Mouse (Mus musculus) limb, embryonic 11.5 days (tissue): ENCODE measurements at regions not wholly inside any gene's neighbourhood (a gene's known extent, or its start where the extent isn't known, plus 50 kb on each side); places are given as distances from the start of the nearest gene placed in this dataset.

Experiments
- ATAC-seq: fragments of 200-750 bp; cut with Nextera tagmentation; 2 replicates; pipeline ENCODE4 v1.8.0; 2017; ENCODE audit warnings: low read depth; ENCODE audit not compliant: insufficient number of reproducible peaks, low FRiP score, low TSS enrichment
- DNase-seq: peaks from one replicate; pipeline ENCODE4 v3.0.0-alpha.2; 2015; ENCODE audit warnings: low spot score
- H3K27ac ChIP-seq: fragments of 300-500 bp; sonication (generic); replicated peaks from 2 replicates; pipeline ENCODE4 v1.5.1; 2014; ENCODE audit warnings: low read depth, mild to moderate bottlenecking, low read length
- H3K27me3 ChIP-seq: fragments of 300-500 bp; sonication (generic); 2 replicates; pipeline ENCODE4 v1.6.1; 2014; ENCODE audit warnings: mild to moderate bottlenecking, low read length, mixed read lengths; ENCODE audit not compliant: control insufficient read depth, insufficient read depth
- H3K36me3 ChIP-seq: fragments of 300-500 bp; sonication (generic); 2 replicates; pipeline ENCODE4 v1.6.1; 2014; ENCODE audit warnings: mild to moderate bottlenecking, low read length, moderate library complexity, mixed read lengths; ENCODE audit not compliant: control insufficient read depth, insufficient read depth
- H3K4me1 ChIP-seq: fragments of 300-500 bp; sonication (generic); 2 replicates; pipeline ENCODE4 v1.6.1; 2014; ENCODE audit warnings: low read length, mixed read lengths; ENCODE audit not compliant: control insufficient read depth, insufficient read depth
- H3K4me2 ChIP-seq: fragments of 300-500 bp; sonication (generic); 2 replicates; pipeline ENCODE4 v1.6.1; 2014; ENCODE audit warnings: low read depth, mild to moderate bottlenecking, moderate library complexity; ENCODE audit not compliant: severe bottlenecking
- H3K4me3 ChIP-seq: fragments of 300-500 bp; sonication (generic); 2 replicates; pipeline ENCODE4 v1.5.1; 2014; ENCODE audit warnings: low read depth, low read length
- H3K9ac ChIP-seq: fragments of 300-500 bp; sonication (generic); 2 replicates; pipeline ENCODE4 v1.6.1; 2014; ENCODE audit warnings: mild to moderate bottlenecking, low read length
- H3K9me3 ChIP-seq: fragments of 300-500 bp; sonication (generic); 2 replicates; pipeline ENCODE4 v1.6.1; 2016; ENCODE audit warnings: low read length; ENCODE audit not compliant: control insufficient read depth
- WGBS: fragments of 180-500 bp; shearing (Covaris S2); extraction: QIAGEN DNeasy Blood & Tissue Kit; methylation state at CpG from one replicate; pipeline ENCODE4 v1.1.7; 2014; 5-methylcytosine and 5-hydroxymethylcytosine counted together

- no peak overlapping the region for H3K4me2 ChIP-seq
- ATAC-seq: no peak; the same call in 1 of the 2 replicates
- no peaks in the 10 kb centered on the region for H3K9me3 ChIP-seq
- no peaks in the 10 kb centered on the region for H3K36me3 ChIP-seq
- no peak overlapping the region for H3K4me3 ChIP-seq
- DNase-seq: peak; percentile 64
- WGBS: 43% methylated on average over 6 of the region's 6 CpGs
- no peaks in the 10 kb centered on the region for H3K4me1 ChIP-seq
- H3K9ac ChIP-seq: no peak overlapping the region
- H3K27me3 ChIP-seq: no peaks in the 10 kb centered on the region
- no peak overlapping the region for H3K27ac ChIP-seq
Observed at GRCm38 (mm10) chr8:5965403-5966015, 860.4 kb upstream of the Slc10a2 start.

GRCm38 (mm10) chr8:5964299-5964698 lies 859.1 kb upstream of the Slc10a2 start:
- no peak for ATAC-seq
- no peaks in the 10 kb centered on the region for H3K4me1 ChIP-seq
- 70% methylated on average over 1 of the region's 1 CpGs for WGBS

GRCm38 (mm10) chr8:5938057-5938456 lies 832.9 kb upstream of the Slc10a2 start:
- Histone ChIP-seq H3K36me3 (no peaks in the 10 kb centered on the region), H3K9me3 (no peaks in the 10 kb centered on the region), H3K9ac (no peak overlapping the region), H3K27ac (no peak overlapping the region), H3K4me2 (no peak overlapping the region), H3K27me3 (no peaks in the 10 kb centered on the region), H3K4me1 (no peaks in the 10 kb centered on the region), H3K4me3 (no peak overlapping the region)
- ATAC-seq: no peak
- no peak for DNase-seq
- WGBS: 87% methylated on average over 3 of the region's 3 CpGs

More at GRCm38 (mm10) chr8:5964299-5964698, 859.1 kb upstream of the Slc10a2 start:
- no peaks in the 10 kb centered on the region for H3K27me3 ChIP-seq
- H3K36me3 ChIP-seq: no peaks in the 10 kb centered on the region
- no peak for DNase-seq
- no peak overlapping the region for H3K27ac ChIP-seq
- H3K4me3 ChIP-seq: no peak overlapping the region
- H3K9me3 ChIP-seq: no peaks in the 10 kb centered on the region
- no peak overlapping the region for H3K4me2 ChIP-seq
- no peak overlapping the region for H3K9ac ChIP-seq

GRCm38 (mm10) chr8:5918136-5918535 lies 813.0 kb upstream of the Slc10a2 start:
- Histone ChIP-seq H3K4me2 (no peak overlapping the region), H3K27me3 (no peaks in the 10 kb centered on the region), H3K4me3 (no peak overlapping the region), H3K9ac (no peak overlapping the region), H3K4me1 (no peaks in the 10 kb centered on the region), H3K9me3 (no peaks in the 10 kb centered on the region), H3K36me3 (no peaks in the 10 kb centered on the region), H3K27ac (no peak overlapping the region)
- DNase-seq (no peak), ATAC-seq (no peak)
- 78% methylated on average over 1 of the region's 1 CpGs for WGBS
